Mouse (Mus musculus) stomach, postnatal 0 days (tissue): ENCODE results near the gene Ldlrap1.

ENCODE experiments used
- CTCF ChIP-seq: IDR thresholded peaks from 2 replicates; pipeline ENCODE4 v1.5.1; 2016; ENCODE audit warnings: antibody characterized with exemption, low read depth, mild to moderate bottlenecking, moderate library complexity
- EP300 ChIP-seq: optimal IDR thresholded peaks from 2 replicates; pipeline ENCODE3; 2016; ENCODE audit warnings: antibody characterized with exemption

GRCm38 (mm10) chr4:134795819-134796485 is 28.1 kb upstream of the Ldlrap1 start:
- TF ChIP-seq CTCF (no peak), EP300 (no peak)
